ENCODE assay signal across 21 mouse cellular contexts in the genomic region with DNA sequence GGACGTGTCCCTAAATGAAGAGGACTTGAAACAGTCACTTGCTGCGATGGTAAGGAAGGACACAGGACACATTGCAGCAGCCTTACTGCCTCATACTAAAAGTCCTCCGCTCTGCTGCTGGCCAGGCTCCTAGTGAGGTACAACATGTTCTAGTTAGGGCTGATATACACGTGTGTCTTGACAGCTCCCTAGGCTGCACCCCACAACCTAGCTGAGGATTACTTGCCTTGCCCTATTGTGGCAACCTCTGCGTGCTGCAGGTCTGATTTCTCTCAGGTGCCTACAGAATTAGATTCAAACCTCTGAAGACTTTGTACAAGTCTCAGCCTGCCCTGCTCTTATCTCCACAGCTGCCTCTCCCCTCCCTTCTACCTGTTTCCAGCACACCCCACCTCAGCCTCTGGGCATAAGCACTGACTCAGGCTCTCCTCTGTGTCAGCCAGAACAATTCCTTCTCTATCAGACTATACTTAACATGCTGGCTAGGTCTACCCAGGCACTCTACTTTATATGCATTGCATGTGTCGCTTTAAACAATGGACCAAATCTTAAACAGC.
A peak's percentile ranks its signal among the peaks of the same experiment; 100 is the strongest.
DNase-seq lines count a peak whose midpoint lies in the region; ATAC-seq and TF ChIP-seq lines count a peak whose summit lies in the region.
"Had no signal": no experiment of that assay in that cellular context is flagged by ENCODE, and none has a peak within 500 bp of the region (broad histone marks: within the 10 kb centered on the region; RNA-seq: fewer than 3 reads in every experiment).

No protein-coding gene starts in this region.

- DNase-seq in heart, adult 8-10 months (ENCODE audit: low spot score): no peak
- DNase-seq in ES-CJ7 (ENCODE audit: low read depth, low spot score): peak; percentile 11
- no peak for DNase-seq in cerebellum, postnatal 25 days
- no peak for DNase-seq in spleen, postnatal 14 days (ENCODE audit: low spot score in 2 of 2)
- no peak for DNase-seq in heart, adult 18-20 months
- DNase-seq: cerebellum, adult 2 months; heart, adult 11 months; kidney, adult 8-10 months; kidney, postnatal 14 days; lung, adult 18-20 months; lung, postnatal 14 days; right cerebral cortex, postnatal 25 days had no signal

- H3K4me2 ChIP-seq in heart, embryonic 16.5 days (ENCODE audit: low read depth, low read length): no peak overlapping the region
- no peak overlapping the region for H3K4me2 ChIP-seq in limb, embryonic 15.5 days
- H3K4me2 ChIP-seq: forebrain, embryonic 13.5 days; liver, embryonic 11.5 days; midbrain, embryonic 15.5 days; neural tube, embryonic 15.5 days had no signal

- H3K9me3 ChIP-seq in heart, embryonic 16.5 days (replicated peaks; ENCODE audit: control insufficient read depth, low read length): no peaks in the 10 kb centered on the region
- H3K9me3 ChIP-seq in limb, embryonic 15.5 days: no peaks in the 10 kb centered on the region
- H3K9me3 ChIP-seq: forebrain, embryonic 13.5 days; midbrain, embryonic 15.5 days; neural tube, embryonic 15.5 days had no signal

- 78% methylated on average over 6 of the region's 6 CpGs for WGBS in heart, embryonic 16.5 days
- WGBS in limb, embryonic 15.5 days: 73% methylated on average over 6 of the region's 6 CpGs

- H3K27me3 ChIP-seq in heart, embryonic 16.5 days (ENCODE audit: control insufficient read depth, insufficient read depth, low read length): no peaks in the 10 kb centered on the region
- H3K27me3 ChIP-seq in limb, embryonic 15.5 days: no peaks in the 10 kb centered on the region
- H3K27me3 ChIP-seq: forebrain, embryonic 13.5 days; midbrain, embryonic 15.5 days; neural tube, embryonic 15.5 days had no signal

- TF ChIP-seq CTCF in embryonic fibroblast, embryonic 13.5 days (IDR thresholded peaks at IDR 0.05; ENCODE audit: borderline replicate concordance, insufficient read depth, low read length): no peak

- H3K27ac ChIP-seq in heart, embryonic 16.5 days (ENCODE audit: low read length): no peak overlapping the region
- peak overlapping the region; percentile 41; the same call in 1 of the 2 replicates for H3K27ac ChIP-seq in embryonic fibroblast, embryonic 13.5 days (ENCODE audit: insufficient read depth, low read length)
- peak overlapping the region; percentile 27; the same call in 1 of the 2 replicates for H3K27ac ChIP-seq in limb, embryonic 15.5 days
- H3K27ac ChIP-seq: forebrain, embryonic 13.5 days; midbrain, embryonic 15.5 days; neural tube, embryonic 15.5 days had no signal

- no peak overlapping the region for H3K9ac ChIP-seq in heart, embryonic 16.5 days (ENCODE audit: low read length)
- no peak overlapping the region for H3K9ac ChIP-seq in limb, embryonic 15.5 days
- H3K9ac ChIP-seq: forebrain, embryonic 13.5 days; midbrain, embryonic 15.5 days; neural tube, embryonic 15.5 days had no signal

- H3K4me1 ChIP-seq in heart, embryonic 16.5 days (ENCODE audit: control insufficient read depth, insufficient read depth, low read length): peaks cover 9% of the 10 kb centered on the region
- peaks cover 16% of the 10 kb centered on the region for H3K4me1 ChIP-seq in embryonic fibroblast, embryonic 13.5 days (ENCODE audit: control insufficient read depth, insufficient read depth, low read length)
- H3K4me1 ChIP-seq in limb, embryonic 15.5 days: 0 out of 2 replicates have a peak, but pooled peaks cover 3% of the 10 kb centered on the region

- 0 out of 2 replicates have a peak, but pooled peaks have one; percentile 28 for ATAC-seq in heart, embryonic 16.5 days (replicated peaks; ENCODE audit: extremely low read depth, insufficient read depth, low FRiP score)
- peak; percentile 65; the same call in 1 of the 2 replicates for ATAC-seq in limb, embryonic 15.5 days (ENCODE audit: insufficient number of reproducible peaks, low FRiP score, low TSS enrichment, low read depth)
- ATAC-seq: CD4-positive, CD25-positive, alpha-beta regulatory T cell, adult 4 months; forebrain, embryonic 13.5 days; midbrain, embryonic 15.5 days had no signal

- peaks cover 3% of the 10 kb centered on the region; the same call in 1 of the 2 replicates for H3K36me3 ChIP-seq in heart, embryonic 16.5 days (ENCODE audit: control insufficient read depth, insufficient read depth)
- H3K36me3 ChIP-seq in limb, embryonic 15.5 days: no peaks in the 10 kb centered on the region
- H3K36me3 ChIP-seq: midbrain, embryonic 15.5 days had no signal

- H3K4me3 ChIP-seq in heart, embryonic 16.5 days (ENCODE audit: low read length): no peak overlapping the region
- H3K4me3 ChIP-seq in embryonic fibroblast, embryonic 13.5 days (ENCODE audit: insufficient read depth, low read length): no peak overlapping the region
- no peak overlapping the region for H3K4me3 ChIP-seq in limb, embryonic 15.5 days
- H3K4me3 ChIP-seq: forebrain, embryonic 13.5 days; midbrain, embryonic 15.5 days; myocyte; neural tube, embryonic 15.5 days had no signal

- no peak for TF ChIP-seq POLR2A in embryonic fibroblast, embryonic 13.5 days (IDR thresholded peaks at IDR 0.05; ENCODE audit: low read depth, low read length)
